Mouse (Mus musculus) small intestine, adult 2 months (tissue): Measurements from ENCODE around the gene Epas1. TPM values are rescaled to one million over a fixed set of nuclear protein-coding genes. Genes with fewer than 3 reads are reported as not detected.
A peak's percentile ranks its signal among the peaks of the same experiment; 100 is the strongest.

ENCODE experiments used
- H3K27ac ChIP-seq: fragments of 200-500 bp; 2 replicates; pipeline ENCODE4 v1.5.1; 2012; ENCODE audit warnings: low read depth, low read length, control low read depth, inconsistent platforms; ENCODE audit not compliant: insufficient read depth
- H3K27me3 ChIP-seq: fragments of 200-500 bp; 2 replicates; pipeline ENCODE4 v1.6.1; 2012; ENCODE audit warnings: mild to moderate bottlenecking, moderate library complexity, low read length, inconsistent platforms; ENCODE audit not compliant: control insufficient read depth, insufficient read depth
- H3K36me3 ChIP-seq: fragments of 200-500 bp; 2 replicates; pipeline ENCODE4 v1.6.1; 2012; ENCODE audit warnings: mild to moderate bottlenecking, low read length, control low read depth, inconsistent platforms; ENCODE audit not compliant: control insufficient read depth, insufficient read depth
- H3K4me1 ChIP-seq: fragments of 200-500 bp; 2 replicates; pipeline ENCODE4 v1.6.1; 2012; ENCODE audit warnings: low read length, inconsistent platforms, mixed read lengths; ENCODE audit not compliant: control insufficient read depth, insufficient read depth, insufficient read length
- H3K4me3 ChIP-seq: fragments of 200-500 bp; 2 replicates; pipeline ENCODE4 v1.5.1; 2012; ENCODE audit warnings: low read depth, mild to moderate bottlenecking, control low read depth, inconsistent platforms, low read length, moderate library complexity
- CTCF ChIP-seq: fragments of 200-500 bp; IDR thresholded peaks from 2 replicates; pipeline ENCODE4 v1.5.1; 2012; ENCODE audit warnings: low read depth, mild to moderate bottlenecking, control low read depth, inconsistent platforms, low read length, moderate library complexity, mixed read lengths; ENCODE audit not compliant: insufficient replicate concordance, insufficient read length; ENCODE audit errors: extremely low read depth
- POLR2A ChIP-seq: fragments of 200-500 bp; IDR thresholded peaks from 2 replicates; pipeline ENCODE4 v1.6.1; 2012; ENCODE audit warnings: low read depth, mild to moderate bottlenecking, control low read depth, inconsistent platforms, low read length, moderate library complexity
- WGBS: fragments of 180-500 bp; shearing (Covaris S2); methylation state at CpG from one replicate; pipeline ENCODE4 v1.1.7; 2018; 5-methylcytosine and 5-hydroxymethylcytosine counted together
- polyA plus RNA-seq: library from polyadenylated mRNA; depleted of rRNA; stranded (reverse); fragments of >200 nt; gene quantifications from 2 replicates; pipeline ENCODE4 v1.2.3, GENCODE M21; 2012

The Epas1 gene
- polyA plus RNA-seq, 1 experiment, result 52.0 TPM

DNA sequence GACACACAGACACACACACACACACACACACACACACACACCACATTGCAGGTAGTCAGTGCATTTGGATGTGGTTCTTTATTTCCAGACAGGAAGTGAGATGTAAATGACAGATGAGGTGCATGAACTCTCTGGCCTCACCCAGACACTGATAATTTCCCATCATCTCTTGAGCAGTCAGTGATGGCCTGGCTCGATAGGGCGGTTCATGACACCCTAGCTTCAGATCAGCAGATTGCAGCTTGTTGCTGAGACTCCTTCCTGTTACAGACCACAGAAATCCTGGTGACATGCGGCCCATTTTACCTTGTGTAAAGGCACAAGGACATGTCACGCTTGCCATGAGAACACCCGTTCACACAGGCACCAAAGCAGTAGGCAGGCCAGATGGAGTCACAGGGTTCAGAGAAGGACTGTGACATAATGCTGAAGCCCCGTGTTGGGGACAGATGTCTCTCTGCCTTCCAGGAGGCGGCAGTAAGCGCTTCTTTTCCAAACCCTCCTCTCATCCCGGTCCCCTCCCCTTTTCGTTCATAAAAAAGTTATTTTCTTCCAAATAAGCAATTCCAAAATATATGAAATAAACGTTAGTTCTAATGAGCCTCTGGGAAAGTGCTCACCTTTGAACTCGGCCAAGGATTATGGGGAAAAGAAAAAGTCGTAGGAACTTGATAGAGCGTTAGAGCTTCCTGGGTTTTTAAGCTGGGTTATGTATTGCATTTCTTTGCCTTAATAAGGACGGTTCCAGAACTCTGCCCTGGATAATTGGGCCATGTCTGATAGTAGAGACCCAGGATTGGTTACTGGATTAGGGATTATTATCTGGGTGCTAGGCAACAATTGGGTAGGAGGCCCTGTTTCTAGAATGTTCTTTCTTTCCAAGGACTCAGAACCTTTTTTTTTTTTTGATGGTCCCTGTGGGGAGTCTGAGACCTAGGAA, 26.0 kb downstream of the Epas1 start:
- no peak overlapping the region for H3K27ac ChIP-seq
- H3K4me1 ChIP-seq, result peaks cover 16% of the 10 kb centered on the region; the same call in 1 of the 2 replicates
- TF ChIP-seq POLR2A, result no peak
- TF ChIP-seq CTCF, result 0 out of 2 replicates have a peak, but pooled peaks have one; percentile 9
- WGBS, result 72% methylated on average over 15 of the region's 15 CpGs
- H3K4me3 ChIP-seq, result no peak overlapping the region
- H3K36me3 ChIP-seq, result no peaks in the 10 kb centered on the region
- H3K27me3 ChIP-seq, result no peaks in the 10 kb centered on the region

DNA sequence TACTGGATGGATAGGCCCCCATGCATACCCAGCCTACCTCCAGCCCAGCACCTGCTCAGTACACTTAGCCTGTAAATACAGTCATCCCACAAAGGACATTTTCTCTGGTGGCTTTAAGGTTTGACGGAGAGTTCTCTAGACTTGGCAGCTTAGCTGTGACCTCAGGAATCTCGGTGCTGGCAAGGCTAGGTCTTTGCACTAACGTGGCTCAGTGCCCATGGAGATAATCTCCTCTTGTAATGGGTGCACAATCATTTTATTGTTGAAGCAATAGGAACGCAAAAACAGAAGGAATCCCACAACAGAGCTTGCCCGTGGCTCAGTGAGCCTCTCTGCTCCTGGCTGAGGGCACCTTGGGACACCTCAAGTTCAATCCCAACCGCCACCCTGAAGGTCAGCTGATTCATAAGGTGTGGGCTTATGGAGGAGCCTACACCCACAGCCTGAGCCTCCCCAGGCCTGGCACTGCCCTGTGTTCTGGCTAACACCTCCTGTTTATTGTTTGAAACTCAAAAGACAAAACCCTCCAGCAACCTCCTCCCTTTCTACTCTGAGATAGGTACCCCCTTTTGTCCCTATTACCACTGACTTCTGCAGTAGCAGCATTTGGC, 27.3 kb downstream of the Epas1 start:
- TF ChIP-seq POLR2A, result no peak
- H3K36me3 ChIP-seq, result no peaks in the 10 kb centered on the region
- peaks cover 16% of the 10 kb centered on the region; the same call in 1 of the 2 replicates for H3K4me1 ChIP-seq
- WGBS, result 23% methylated on average over 6 of the region's 6 CpGs
- no peaks in the 10 kb centered on the region for H3K27me3 ChIP-seq
- H3K4me3 ChIP-seq, result no peak overlapping the region
- no peak overlapping the region for H3K27ac ChIP-seq

DNA sequence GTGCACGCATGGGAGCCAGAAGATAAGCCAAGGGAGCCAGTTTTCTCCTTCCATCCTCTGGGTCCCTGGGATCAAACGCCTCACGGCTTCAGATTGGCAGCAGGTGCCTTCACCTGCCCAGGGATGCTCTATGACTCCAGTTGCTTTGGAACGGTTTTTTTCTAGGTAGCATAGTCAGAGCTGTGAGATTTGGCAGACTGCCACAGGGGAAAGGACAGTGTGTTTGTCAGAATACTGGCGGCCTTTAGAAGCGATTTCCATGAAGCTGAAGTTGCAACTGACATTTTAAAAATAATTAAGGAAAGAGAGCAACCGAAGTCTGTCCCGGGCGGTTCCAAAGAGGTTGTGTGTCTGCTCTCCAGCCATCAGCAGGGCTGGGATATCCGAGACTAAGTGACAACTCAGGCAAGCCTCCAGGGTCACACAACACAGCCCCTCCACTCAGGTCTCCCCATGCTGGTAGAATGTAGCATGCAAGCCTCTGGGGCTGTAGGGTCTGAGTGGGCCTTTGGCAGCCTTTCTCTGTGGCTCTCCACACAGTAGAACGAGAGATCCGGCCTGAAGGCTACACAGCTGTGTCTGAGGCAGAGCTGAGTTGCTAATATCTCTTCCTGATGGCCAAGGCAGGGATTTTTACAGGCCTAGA, 28.4 kb downstream of the Epas1 start:
- TF ChIP-seq POLR2A, result no peak
- no peak for TF ChIP-seq CTCF
- Histone ChIP-seq H3K27me3 (no peaks in the 10 kb centered on the region), H3K27ac (no peak overlapping the region), H3K36me3 (no peaks in the 10 kb centered on the region), H3K4me3 (no peak overlapping the region), H3K4me1 (peaks cover 12% of the 10 kb centered on the region; the same call in 1 of the 2 replicates)
- WGBS, result 42% methylated on average over 12 of the region's 12 CpGs

DNA sequence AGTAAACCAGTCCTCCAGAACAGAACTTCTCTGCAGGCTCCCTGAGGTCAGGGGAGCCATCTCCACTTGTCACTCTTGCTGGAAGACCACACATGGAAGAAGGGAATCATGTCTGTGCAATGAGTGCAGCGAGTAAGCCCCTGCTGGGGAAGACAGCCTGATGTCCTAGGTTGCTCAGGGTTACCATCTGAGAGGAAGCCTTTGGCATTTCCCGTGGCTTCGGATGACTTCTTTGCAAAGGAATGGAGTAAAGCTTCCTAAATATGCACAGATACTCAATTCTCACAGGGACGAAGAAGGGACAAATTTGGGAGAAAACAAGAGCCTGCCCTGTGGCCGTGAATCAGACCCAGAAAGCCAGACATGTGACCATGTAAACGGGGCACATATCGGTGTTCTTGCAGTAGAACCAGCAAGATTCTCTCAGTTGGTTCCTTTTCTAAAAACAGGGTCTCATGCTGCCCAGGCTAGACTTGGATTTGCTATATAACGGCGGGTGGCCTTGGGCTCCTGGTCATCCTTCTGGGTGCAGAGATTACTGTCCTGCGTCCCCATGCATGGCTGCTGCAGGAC, 31.0 kb downstream of the Epas1 start:
- peaks cover 12% of the 10 kb centered on the region for H3K4me1 ChIP-seq
- TF ChIP-seq POLR2A (no peak), CTCF (no peak)

DNA sequence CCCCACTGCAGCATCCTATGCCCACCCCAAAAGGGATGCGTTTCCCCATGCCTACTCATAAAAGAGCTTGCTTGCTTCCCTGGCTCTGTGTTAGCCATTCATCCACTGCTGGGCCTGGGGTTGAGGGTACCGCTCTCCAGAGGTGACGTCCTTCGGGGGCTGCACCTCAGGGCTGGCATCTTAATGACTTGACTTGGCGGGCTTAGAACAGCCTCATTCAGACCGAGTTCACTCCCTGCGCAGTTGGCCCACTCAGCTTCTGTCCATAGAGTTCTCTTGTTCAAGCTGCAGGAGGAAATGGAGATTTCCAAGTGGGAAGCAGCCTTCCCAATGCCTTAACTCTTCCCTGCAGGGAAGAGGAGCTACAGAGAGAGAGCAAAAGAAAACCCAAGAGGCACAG, 32.1 kb downstream of the Epas1 start:
- 70% methylated on average over 7 of the region's 7 CpGs for WGBS
- H3K36me3 ChIP-seq, result no peaks in the 10 kb centered on the region
- H3K27me3 ChIP-seq, result no peaks in the 10 kb centered on the region
- no peak for TF ChIP-seq CTCF
- no peak for TF ChIP-seq POLR2A
- no peak overlapping the region for H3K27ac ChIP-seq
- H3K4me3 ChIP-seq, result no peak overlapping the region
- H3K4me1 ChIP-seq, result peaks cover 9% of the 10 kb centered on the region

More for the DNA sequence above, 31.0 kb downstream of the Epas1 start:
- 77% methylated on average over 10 of the region's 10 CpGs for WGBS
- Histone ChIP-seq H3K4me3 (no peak overlapping the region), H3K36me3 (no peaks in the 10 kb centered on the region), H3K27me3 (no peaks in the 10 kb centered on the region), H3K27ac (no peak overlapping the region)

DNA sequence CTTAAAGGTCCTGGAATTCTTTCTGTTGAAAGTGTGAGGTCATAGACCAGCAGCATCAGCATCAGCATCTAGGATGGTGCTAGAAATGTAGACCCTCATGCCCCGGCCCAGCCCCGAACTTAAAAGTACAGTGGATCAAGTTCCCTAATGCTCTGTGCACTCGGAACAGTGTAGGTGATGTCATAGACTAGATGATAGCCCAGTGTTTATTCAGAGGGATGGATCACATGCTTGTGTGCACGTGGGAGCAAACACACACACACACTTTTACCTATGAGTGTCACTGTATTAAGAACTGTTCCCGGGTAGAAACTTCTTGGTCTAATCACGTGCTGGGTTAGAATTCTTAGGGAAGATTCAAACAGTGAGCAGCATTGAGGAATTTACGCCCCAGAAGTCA, 33.0 kb downstream of the Epas1 start:
- Histone ChIP-seq H3K36me3 (no peaks in the 10 kb centered on the region), H3K4me1 (peaks cover 5% of the 10 kb centered on the region; the same call in 1 of the 2 replicates), H3K4me3 (no peak overlapping the region), H3K27ac (no peak overlapping the region), H3K27me3 (no peaks in the 10 kb centered on the region)
- TF ChIP-seq POLR2A (no peak), CTCF (no peak)
- 75% methylated on average over 7 of the region's 7 CpGs for WGBS
